Mouse (Mus musculus) limb, embryonic 14.5 days (tissue): Measurements from ENCODE around the gene Gm34653. TPM values are rescaled to one million over a fixed set of nuclear protein-coding genes. Genes with fewer than 3 reads are reported as not detected.
"Not testable (repeated sequence)": the region's sequence is repeated elsewhere in the genome, so short reads cannot be mapped to it uniquely, and the experiment has no call there.

Experiments
- ATAC-seq: fragments of 200-750 bp; cut with Nextera tagmentation; 2 replicates; pipeline ENCODE4 v1.8.0; 2017; ENCODE audit warnings: low read depth, moderate number of reproducible peaks, moderate TSS enrichment; ENCODE audit not compliant: low FRiP score
- DNase-seq: peaks from one replicate; pipeline ENCODE4 v3.0.0-alpha.2; 2015; ENCODE audit warnings: low spot score
- H3K27ac ChIP-seq: fragments of 300-500 bp; sonication (generic); replicated peaks from 2 replicates; pipeline ENCODE4 v1.5.1; 2014; ENCODE audit warnings: low read depth, mild to moderate bottlenecking, low read length, moderate library complexity, mixed read lengths
- H3K27me3 ChIP-seq: fragments of 300-500 bp; sonication (generic); 2 replicates; pipeline ENCODE4 v1.6.1; 2014; ENCODE audit warnings: low read length, mixed read lengths; ENCODE audit not compliant: control insufficient read depth, insufficient read depth
- H3K36me3 ChIP-seq: fragments of 300-500 bp; sonication (generic); 2 replicates; pipeline ENCODE4 v1.6.1; 2014; ENCODE audit warnings: mild to moderate bottlenecking, low read length, moderate library complexity, mixed read lengths; ENCODE audit not compliant: control insufficient read depth, insufficient read depth
- H3K4me1 ChIP-seq: fragments of 300-500 bp; sonication (generic); 2 replicates; pipeline ENCODE4 v1.6.1; 2014; ENCODE audit warnings: antibody characterized with exemption, low read length, mixed read lengths; ENCODE audit not compliant: control insufficient read depth, insufficient read depth
- H3K4me2 ChIP-seq: fragments of 300-500 bp; sonication (generic); replicated peaks from 2 replicates; pipeline ENCODE4 v1.6.1; 2014; ENCODE audit warnings: low read depth, mild to moderate bottlenecking, low read length, moderate library complexity; ENCODE audit not compliant: severe bottlenecking
- H3K4me3 ChIP-seq: fragments of 300-500 bp; sonication (generic); replicated peaks from 2 replicates; pipeline ENCODE4 v1.5.1; 2014; ENCODE audit warnings: low read length
- H3K9ac ChIP-seq: fragments of 300-500 bp; sonication (generic); 2 replicates; pipeline ENCODE4 v1.6.1; 2014; ENCODE audit warnings: mild to moderate bottlenecking, low read depth, low read length, moderate library complexity; ENCODE audit not compliant: severe bottlenecking
- H3K9me3 ChIP-seq: fragments of 300-500 bp; sonication (generic); 2 replicates; pipeline ENCODE4 v1.6.1; 2016; ENCODE audit warnings: low read length; ENCODE audit not compliant: control insufficient read depth
- POLR2A ChIP-seq: fragments of 200-500 bp; IDR thresholded peaks from 2 replicates; pipeline ENCODE4 v1.8.0; 2012; ENCODE audit warnings: inconsistent platforms, mild to moderate bottlenecking, moderate library complexity, borderline replicate concordance; ENCODE audit not compliant: insufficient read depth, insufficient read length; ENCODE audit errors: extremely low read depth
- WGBS: fragments of 180-500 bp; shearing (Covaris S2); extraction: QIAGEN DNeasy Blood & Tissue Kit; methylation state at CpG from one replicate; pipeline ENCODE4 v1.1.7; 2014; 5-methylcytosine and 5-hydroxymethylcytosine counted together
- polyA plus RNA-seq, 2 experiments: library from polyadenylated mRNA; depleted of rRNA in 1 of 2; stranded (reverse) in 1 of 2; unstranded in 1 of 2; fragments of >200 nt; fragmentation: Nextera tagmentation in 1 of 2; extraction: Ambion mirVana in 1 of 2; gene quantifications; 2 replicates each; pipeline versions ENCODE4 v1.2.1 to v1.2.3; 2012 to 2014

The Gm34653 gene
- polyA plus RNA-seq, 2 experiments, result 0.04 TPM; not detected in 1

DNA sequence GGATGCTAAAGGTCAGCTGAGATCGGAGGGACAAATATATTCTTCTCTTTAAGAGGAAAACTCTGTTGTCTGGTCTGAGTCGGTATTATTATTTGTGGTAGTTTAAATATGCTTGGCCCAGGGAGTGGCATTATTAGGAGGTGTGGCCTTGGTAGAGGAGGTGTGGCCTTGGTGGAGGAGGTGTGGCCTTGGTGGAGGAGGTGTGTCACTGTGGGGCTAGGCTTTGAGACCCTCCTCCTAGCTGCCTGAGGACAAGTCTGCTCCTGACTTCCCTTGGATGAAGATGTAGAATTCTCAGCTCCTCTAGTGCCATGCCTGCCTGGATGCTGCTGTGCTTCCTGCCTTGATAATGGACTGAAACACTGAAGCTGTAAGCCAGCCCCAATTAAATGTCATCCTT, 38.3 kb upstream of the Gm34653 start:
- Histone ChIP-seq H3K4me3 (no peak overlapping the region), H3K9ac (no peak overlapping the region), H3K27me3 (no peaks in the 10 kb centered on the region), H3K9me3 (no peaks in the 10 kb centered on the region), H3K36me3 (peaks cover 13% of the 10 kb centered on the region), H3K4me1 (no peaks in the 10 kb centered on the region), H3K27ac (no peak overlapping the region), H3K4me2 (no peak overlapping the region)
- DNase-seq, result no peak
- TF ChIP-seq POLR2A, result no peak
- ATAC-seq, result no peak
- 95% methylated on average over 2 of the region's 2 CpGs for WGBS

DNA sequence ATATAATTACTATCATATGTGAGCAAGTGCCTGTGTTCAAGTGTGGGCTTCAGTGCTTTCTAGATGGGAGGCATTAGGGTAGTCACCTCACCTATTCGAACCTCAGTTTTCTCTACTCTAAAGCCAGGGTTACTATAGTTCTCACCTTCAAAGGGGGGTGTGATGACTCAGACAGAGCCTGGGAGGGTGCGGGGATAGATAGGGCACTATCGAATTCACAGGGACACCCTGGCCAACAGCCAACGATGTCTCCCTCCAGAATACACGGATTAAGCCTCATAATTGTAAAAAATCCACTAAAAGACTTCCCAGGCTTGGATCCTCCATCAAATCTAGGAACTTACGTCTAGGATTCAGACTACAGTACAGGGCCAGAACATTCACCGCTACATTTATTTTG, 37.4 kb upstream of the Gm34653 start:
- 87% methylated on average over 7 of the region's 7 CpGs for WGBS
- Histone ChIP-seq H3K36me3 (peaks cover 12% of the 10 kb centered on the region), H3K27ac (no peak overlapping the region), H3K27me3 (no peaks in the 10 kb centered on the region), H3K9me3 (no peaks in the 10 kb centered on the region), H3K4me2 (no peak overlapping the region), H3K4me1 (peaks cover 5% of the 10 kb centered on the region; the same call in 1 of the 2 replicates), H3K4me3 (no peak overlapping the region), H3K9ac (no peak overlapping the region)
- no peak for DNase-seq
- ATAC-seq, result no peak
- TF ChIP-seq POLR2A, result no peak

DNA sequence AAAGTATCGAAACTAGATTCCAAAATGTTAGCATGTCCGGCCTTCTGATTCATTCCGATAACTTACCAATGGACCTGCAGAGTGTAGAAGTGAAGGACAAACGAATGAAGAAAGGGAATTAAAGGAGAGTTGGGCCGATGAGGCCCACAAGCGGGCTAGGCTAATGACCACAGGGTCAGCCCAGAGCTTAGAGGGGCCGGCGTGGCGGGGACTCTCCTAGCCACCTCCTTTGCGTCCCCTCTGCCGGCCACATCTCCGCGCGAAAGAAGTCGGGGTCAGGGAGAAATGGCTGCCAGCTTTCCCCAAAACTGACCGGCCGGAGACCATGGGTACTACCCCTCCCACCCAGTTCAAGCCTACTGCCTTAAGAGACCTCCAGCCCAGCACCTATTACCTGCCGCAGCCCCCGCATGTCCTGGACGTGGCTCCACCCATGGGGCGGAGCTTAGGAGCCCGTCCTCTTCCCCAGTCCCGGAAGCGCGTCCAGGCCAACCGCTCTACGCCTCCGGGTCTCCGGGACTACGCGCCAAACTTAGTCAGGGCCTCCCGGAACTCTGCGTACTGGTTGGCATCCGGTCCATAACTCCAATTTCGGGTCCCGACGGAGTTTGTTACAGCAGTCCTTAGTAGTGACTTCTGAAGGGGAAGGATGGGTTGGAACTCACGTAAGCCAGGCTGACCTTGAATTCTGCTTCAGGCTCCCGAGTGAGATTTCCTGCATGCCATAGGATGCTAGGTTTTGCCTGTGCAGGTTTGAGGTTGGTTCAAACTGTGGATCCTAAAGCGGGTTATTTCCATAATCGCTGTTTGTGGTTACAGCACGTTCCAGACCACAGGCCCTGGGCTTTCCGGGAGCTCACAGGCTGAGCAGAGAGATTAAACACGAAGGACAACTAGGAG, 33.2 kb upstream of the Gm34653 start, which contains the start of gene Rabepk:
TSS of gene Rabepk (minus strand) at position 556 of the 900 bp plus-strand sequence.
- Histone ChIP-seq H3K36me3 (peaks cover 15% of the 10 kb centered on the region), H3K9ac (peak within 1 kb of the TSS; percentile 58), H3K4me2 (peak within 1 kb of the TSS; percentile 61), H3K4me3 (peak within 1 kb of the TSS; percentile 54), H3K4me1 (peaks cover 11% of the 10 kb centered on the region), H3K27me3 (no peaks in the 10 kb centered on the region), H3K27ac (peak within 1 kb of the TSS; percentile 49), H3K9me3 (no peaks in the 10 kb centered on the region)
- ATAC-seq (peak; percentile 81), DNase-seq (peak; percentile 88)
- 5% methylated on average over 43 of the region's 44 CpGs for WGBS
- TF ChIP-seq POLR2A, result no peak

DNA sequence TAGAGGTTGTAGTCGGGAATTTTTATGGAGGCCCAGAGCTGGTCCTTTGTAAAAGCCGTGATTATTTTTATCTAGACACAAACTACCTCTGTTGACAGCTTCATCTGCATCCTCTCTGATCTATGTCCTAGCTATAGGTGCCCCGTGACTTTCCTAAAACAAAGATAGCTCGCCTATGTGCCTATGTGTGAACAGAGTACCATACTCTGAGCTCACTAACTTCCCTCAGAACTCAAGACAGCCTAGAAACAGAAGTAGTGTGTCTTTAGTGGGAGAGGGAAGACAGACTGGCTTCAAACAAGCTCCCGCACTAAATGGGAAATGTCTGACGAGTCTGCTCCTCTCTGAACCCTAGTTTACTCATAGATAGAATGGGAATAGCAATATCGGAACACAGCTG, 32.4 kb upstream of the Gm34653 start:
- no peaks in the 10 kb centered on the region for H3K27me3 ChIP-seq
- peak overlapping the region; percentile 54; the same call in 1 of the 2 replicates for H3K4me3 ChIP-seq
- no peak for TF ChIP-seq POLR2A
- peaks cover 16% of the 10 kb centered on the region for H3K36me3 ChIP-seq
- ATAC-seq (no peak), DNase-seq (no peak)
- 79% methylated on average over 7 of the region's 7 CpGs for WGBS
- H3K9ac ChIP-seq, result peak overlapping the region; percentile 58; the same call in 1 of the 2 replicates
- H3K27ac ChIP-seq, result peak overlapping the region; percentile 49; the same call in 1 of the 2 replicates
- peaks cover 11% of the 10 kb centered on the region for H3K4me1 ChIP-seq
- H3K4me2 ChIP-seq, result peak overlapping the region; percentile 61
- no peaks in the 10 kb centered on the region for H3K9me3 ChIP-seq

DNA sequence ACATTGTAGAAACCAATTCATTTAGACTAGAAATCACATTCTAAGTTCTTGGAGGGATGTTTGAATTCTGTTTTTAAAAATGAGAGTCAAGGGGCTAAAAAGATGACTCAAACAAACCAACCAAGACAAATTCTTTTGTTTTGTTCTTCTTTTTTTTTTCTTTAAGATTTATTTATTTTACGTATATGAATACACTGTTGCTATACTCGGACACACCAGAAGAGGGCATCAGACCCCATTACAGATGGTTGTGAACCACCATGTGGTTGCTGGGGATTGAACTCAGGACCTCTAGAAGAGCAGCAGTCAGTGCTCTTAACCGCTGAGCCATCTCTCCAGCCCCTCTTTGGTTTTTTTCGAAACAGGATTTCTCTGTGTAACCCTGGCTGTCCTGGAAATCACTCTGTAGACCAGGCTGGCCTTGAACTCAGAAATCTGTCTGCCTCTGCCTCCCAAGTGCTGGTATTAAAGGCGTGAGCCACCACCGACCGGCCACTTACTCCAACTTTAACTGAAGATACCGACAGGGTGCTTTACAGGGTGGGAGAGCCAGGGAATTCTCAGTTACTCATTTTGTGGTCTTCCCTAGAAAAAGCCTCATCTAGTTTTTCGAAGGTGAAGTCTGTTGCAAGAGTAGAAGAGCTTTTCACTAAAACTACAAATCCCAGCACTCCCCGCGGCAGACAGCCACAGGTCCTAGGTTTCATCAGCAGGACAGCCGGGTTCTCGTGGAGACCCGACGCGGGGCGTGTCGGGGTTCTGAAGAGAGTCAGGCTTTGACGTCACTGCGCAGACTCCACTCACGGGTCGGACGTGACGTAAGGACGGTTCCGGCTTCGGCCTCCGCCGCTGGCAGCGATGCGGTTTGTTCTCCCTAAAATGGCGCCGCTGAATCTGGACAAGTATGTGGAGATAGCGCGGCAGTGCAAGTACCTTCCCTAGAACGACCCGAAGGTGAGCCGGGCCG, 31.0 kb upstream of the Gm34653 start:
- H3K4me2 ChIP-seq, result peak overlapping the region; percentile 42
- H3K4me1 ChIP-seq, result peaks cover 11% of the 10 kb centered on the region
- no peaks in the 10 kb centered on the region for H3K9me3 ChIP-seq
- ATAC-seq (peak; percentile 97), DNase-seq (peak; percentile 99)
- peak overlapping the region; percentile 83 for H3K9ac ChIP-seq
- peaks cover 12% of the 10 kb centered on the region for H3K36me3 ChIP-seq
- 6% methylated on average over 39 of the region's 39 CpGs for WGBS
- H3K27ac ChIP-seq, result peak overlapping the region; percentile 87
- peak overlapping the region; percentile 62 for H3K4me3 ChIP-seq
- H3K27me3 ChIP-seq, result no peaks in the 10 kb centered on the region
- peak; percentile 91; the same call in 1 of the 2 replicates for TF ChIP-seq POLR2A

DNA sequence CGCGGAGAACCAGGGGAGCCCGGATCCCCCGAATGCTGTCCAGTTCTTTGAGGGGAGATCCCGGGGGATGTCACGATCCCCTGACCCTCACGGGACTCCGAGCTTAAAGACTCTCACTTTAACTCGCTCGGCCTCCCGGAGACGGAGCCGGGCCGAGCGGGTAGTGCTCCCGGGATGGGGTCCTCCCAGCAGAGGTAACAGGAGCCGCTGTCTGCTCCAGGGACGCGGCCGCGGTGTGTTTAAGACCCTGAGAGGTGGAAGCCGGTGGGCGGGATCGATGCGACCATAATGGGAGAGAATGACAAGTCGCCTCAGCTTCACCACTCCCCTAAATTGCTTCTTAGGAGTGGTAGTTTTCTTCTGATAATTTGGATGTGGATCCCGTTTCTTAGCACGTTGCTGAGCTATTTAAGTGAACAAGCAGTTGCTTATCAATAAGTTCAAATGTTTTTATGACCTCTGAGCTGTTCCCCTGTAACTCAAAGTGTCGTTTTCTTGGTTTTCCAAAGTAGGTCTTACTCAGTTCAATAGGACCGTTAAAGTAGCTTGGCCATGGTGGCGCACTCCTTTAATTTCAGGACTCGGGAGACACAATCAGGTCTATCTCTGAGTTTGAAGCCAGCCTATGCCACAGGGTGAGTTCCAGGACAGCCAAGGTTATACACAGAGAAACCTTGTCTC, 30.1 kb upstream of the Gm34653 start:
- WGBS, result under 1% methylated on average over 16 of the region's 32 CpGs
- peak overlapping the region; percentile 87 for H3K27ac ChIP-seq
- peak overlapping the region; percentile 80 for H3K4me2 ChIP-seq
- not testable (repeated sequence) for DNase-seq, H3K27me3 ChIP-seq, H3K9me3 ChIP-seq
- ATAC-seq, result peak; percentile 10; the same call in 1 of the 2 replicates
- peak overlapping the region; percentile 62 for H3K4me3 ChIP-seq
- H3K9ac ChIP-seq, result peak overlapping the region; percentile 83
- peaks cover 11% of the 10 kb centered on the region for H3K4me1 ChIP-seq
- peaks cover 18% of the 10 kb centered on the region for H3K36me3 ChIP-seq
